Mouse (Mus musculus) T-helper 1 cell (primary cell): ENCODE results near the gene Ubl5.
"Not testable (repeated sequence)": the region's sequence is repeated elsewhere in the genome, so short reads cannot be mapped to it uniquely, and the experiment has no call there.

Experiments
- in situ Hi-C: fragments of 300-600 bp; cut with MboI, MseI; formaldehyde crosslinking; loops from one replicate; pipeline ENCODE4 v1.15.1; 2025; ENCODE audit warnings: high pct_unique_total_duplicates

Ubl5 gene

GRCm38 (mm10) chr9:20657546-20657945 is 14.9 kb downstream of the Ubl5 start:
- in situ Hi-C loops, result no loop called here

GRCm38 (mm10) chr9:20662325-20662724 is 19.6 kb downstream of the Ubl5 start:
- in situ Hi-C loops, result no loop called here

- in situ Hi-C loops, result no loop called here
These were observed 20.2 kb downstream of the Ubl5 start for GRCm38 (mm10) chr9:20662874-20663273.

- in situ Hi-C loops, result no loop called here
These were observed 21.3 kb downstream of the Ubl5 start for GRCm38 (mm10) chr9:20663956-20664355.

- in situ Hi-C loops, result no loop called here
These were observed 21.7 kb downstream of the Ubl5 start for GRCm38 (mm10) chr9:20664366-20664765.

- in situ Hi-C loops, result no loop called here
These were observed 22.4 kb downstream of the Ubl5 start for GRCm38 (mm10) chr9:20664982-20665637.

GRCm38 (mm10) chr9:20665925-20666324 is 23.2 kb downstream of the Ubl5 start:
- in situ Hi-C loops, result no loop called here

- in situ Hi-C loops, result no loop called here
These were observed 23.9 kb downstream of the Ubl5 start for GRCm38 (mm10) chr9:20666510-20667034.

GRCm38 (mm10) chr9:20668065-20668464 is 25.4 kb downstream of the Ubl5 start:
- in situ Hi-C loops, result no loop called here

- in situ Hi-C loops, result no loop called here
These were observed 29.4 kb downstream of the Ubl5 start for GRCm38 (mm10) chr9:20672047-20672446.

GRCm38 (mm10) chr9:20677892-20678291 is 35.2 kb downstream of the Ubl5 start:
- in situ Hi-C loops, result no loop called here

GRCm38 (mm10) chr9:20680378-20680958 is 37.8 kb downstream of the Ubl5 start:
- in situ Hi-C loops, result no loop called here

GRCm38 (mm10) chr9:20681546-20682388 is 39.1 kb downstream of the Ubl5 start:
- in situ Hi-C loops, result no loop called here

- in situ Hi-C loops, result no loop called here
These were observed 39.7 kb downstream of the Ubl5 start for GRCm38 (mm10) chr9:20682389-20682722.

- in situ Hi-C loops, result no loop called here
These were observed 42.6 kb downstream of the Ubl5 start for GRCm38 (mm10) chr9:20685081-20685861.

- in situ Hi-C loops, result no loop called here
These were observed 46.7 kb downstream of the Ubl5 start for GRCm38 (mm10) chr9:20689403-20689802.

GRCm38 (mm10) chr9:20689913-20690312 is 47.2 kb downstream of the Ubl5 start:
- in situ Hi-C loops, result no loop called here

GRCm38 (mm10) chr9:20690449-20690848 is 47.8 kb downstream of the Ubl5 start:
- in situ Hi-C loops, result not testable (repeated sequence)

GRCm38 (mm10) chr9:20692863-20693262 is 50.2 kb downstream of the Ubl5 start:
- in situ Hi-C loops, result no loop called here

- in situ Hi-C loops, result no loop called here
These were observed 52.1 kb downstream of the Ubl5 start for GRCm38 (mm10) chr9:20694721-20695235.

- in situ Hi-C loops, result no loop called here
These were observed 53.5 kb downstream of the Ubl5 start for GRCm38 (mm10) chr9:20696107-20696712.
